Mouse (Mus musculus) hindbrain, embryonic 16.5 days (tissue): Measurements from ENCODE around the gene Olfr926. TPM values are rescaled to one million over a fixed set of nuclear protein-coding genes. Genes with fewer than 3 reads are reported as not detected.
"Not testable (repeated sequence)": the region's sequence is repeated elsewhere in the genome, so short reads cannot be mapped to it uniquely, and the experiment has no call there.

Experiments
- ATAC-seq: fragments of 200-750 bp; cut with Nextera tagmentation; 2 replicates; pipeline ENCODE4 v1.8.0; 2017; ENCODE audit warnings: moderate TSS enrichment, moderate library complexity
- H3K27ac ChIP-seq: fragments of 300-500 bp; sonication (generic); 2 replicates; pipeline ENCODE4 v1.5.1; 2014; ENCODE audit warnings: low read depth, mild to moderate bottlenecking, control low read depth, low read length, moderate library complexity
- H3K27me3 ChIP-seq: fragments of 300-500 bp; sonication (generic); replicated peaks from 2 replicates; pipeline ENCODE4 v1.6.1; 2014; ENCODE audit warnings: low read length; ENCODE audit not compliant: control insufficient read depth, insufficient read depth
- H3K36me3 ChIP-seq: fragments of 300-500 bp; sonication (generic); 2 replicates; pipeline ENCODE4 v1.6.1; 2014; ENCODE audit warnings: mild to moderate bottlenecking, low read length, moderate library complexity, mixed read lengths; ENCODE audit not compliant: control insufficient read depth, insufficient read depth
- H3K4me1 ChIP-seq: fragments of 300-500 bp; sonication (generic); 2 replicates; pipeline ENCODE4 v1.6.1; 2014; ENCODE audit warnings: low read depth, low read length; ENCODE audit not compliant: control insufficient read depth, insufficient read depth
- H3K4me2 ChIP-seq: fragments of 300-500 bp; sonication (generic); 2 replicates; pipeline ENCODE4 v1.6.1; 2014; ENCODE audit warnings: mild to moderate bottlenecking, low read length, control low read depth, moderate library complexity
- H3K4me3 ChIP-seq: fragments of 300-500 bp; sonication (generic); 2 replicates; pipeline ENCODE4 v1.5.1; 2014; ENCODE audit warnings: mild to moderate bottlenecking, low read length, control low read depth, moderate library complexity
- H3K9ac ChIP-seq: fragments of 300-500 bp; sonication (generic); 2 replicates; pipeline ENCODE4 v1.6.1; 2014; ENCODE audit warnings: low read depth, mild to moderate bottlenecking, control low read depth, low read length, moderate library complexity
- H3K9me3 ChIP-seq: fragments of 300-500 bp; sonication (generic); 2 replicates; pipeline ENCODE4 v1.6.1; 2014; ENCODE audit warnings: mild to moderate bottlenecking, low read length, moderate library complexity; ENCODE audit not compliant: control insufficient read depth
- WGBS: fragments of 180-500 bp; shearing (Covaris S2); extraction: QIAGEN DNeasy Blood & Tissue Kit; methylation state at CpG from one replicate; pipeline ENCODE4 v1.1.7; 2014; 5-methylcytosine and 5-hydroxymethylcytosine counted together
- polyA plus RNA-seq: library from polyadenylated mRNA; unstranded; fragments of >200 nt; fragmentation: Nextera tagmentation; extraction: Ambion mirVana; gene quantifications from 2 replicates; pipeline ENCODE4 v1.2.1, GENCODE M21; 2015

Olfr926 gene
- not detected in 2 replicates for polyA plus RNA-seq

DNA sequence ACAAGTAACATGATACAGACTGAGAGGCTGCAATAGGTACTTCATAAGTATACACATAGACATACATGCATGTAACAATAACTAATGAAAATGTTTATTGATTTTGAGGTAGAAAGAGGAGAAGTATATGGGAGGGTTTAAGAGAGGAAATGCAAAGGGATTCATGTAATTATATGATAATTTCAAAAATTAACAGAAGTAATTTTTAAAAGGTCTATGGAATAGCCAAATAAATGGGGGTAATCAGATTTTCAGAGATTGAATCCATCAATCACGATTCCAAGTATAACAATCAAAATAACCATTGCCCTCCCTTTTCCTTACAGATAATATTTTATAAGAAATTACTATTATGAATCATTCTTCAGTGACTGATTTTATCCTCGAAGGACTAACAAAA, at the start of gene Olfr926:
TSS of gene Olfr926 (plus strand) at position 301 of the 400 bp plus-strand sequence.
- no peak for ATAC-seq
- no peak within 1 kb of the TSS for H3K27ac ChIP-seq
- no peaks in the 10 kb centered on the region for H3K27me3 ChIP-seq
- no peak within 1 kb of the TSS for H3K4me3 ChIP-seq
- 89% methylated on average over 2 of the region's 2 CpGs for WGBS
- H3K4me1 ChIP-seq: no peaks in the 10 kb centered on the region
- no peak within 1 kb of the TSS for H3K9ac ChIP-seq
- H3K36me3 ChIP-seq: no peaks in the 10 kb centered on the region
- no peak within 1 kb of the TSS for H3K4me2 ChIP-seq
- H3K9me3 ChIP-seq: 0 out of 2 replicates have a peak, but pooled peaks cover 2% of the 10 kb centered on the region

DNA sequence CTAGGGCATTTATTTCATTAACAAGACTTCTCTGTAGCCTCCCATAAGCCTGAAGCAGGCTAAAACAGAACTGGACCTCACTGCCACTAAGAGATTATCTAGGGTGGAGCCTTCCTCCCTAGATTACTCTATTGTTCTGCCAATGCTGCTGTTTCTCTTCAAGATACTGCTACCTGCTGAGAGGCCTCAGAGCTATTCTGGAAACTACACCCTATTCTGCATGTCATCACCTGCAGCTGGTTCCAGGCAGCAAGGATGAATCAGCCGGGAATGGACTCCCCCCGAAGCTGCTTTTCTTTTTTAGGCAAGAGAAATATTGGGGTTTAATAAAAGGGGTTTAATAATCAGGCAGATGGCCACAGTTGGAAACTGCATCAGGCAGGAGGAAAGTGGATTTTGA, 43.9 kb upstream of the Olfr926 start:
- H3K27ac ChIP-seq: no peak overlapping the region
- H3K36me3 ChIP-seq: no peaks in the 10 kb centered on the region
- no peak overlapping the region for H3K4me3 ChIP-seq
- H3K27me3 ChIP-seq: no peaks in the 10 kb centered on the region
- H3K9me3 ChIP-seq: no peaks in the 10 kb centered on the region
- no peak for ATAC-seq
- no peak overlapping the region for H3K4me2 ChIP-seq
- H3K4me1 ChIP-seq: no peaks in the 10 kb centered on the region
- no peak overlapping the region for H3K9ac ChIP-seq
- 76% methylated on average over 2 of the region's 2 CpGs for WGBS

DNA sequence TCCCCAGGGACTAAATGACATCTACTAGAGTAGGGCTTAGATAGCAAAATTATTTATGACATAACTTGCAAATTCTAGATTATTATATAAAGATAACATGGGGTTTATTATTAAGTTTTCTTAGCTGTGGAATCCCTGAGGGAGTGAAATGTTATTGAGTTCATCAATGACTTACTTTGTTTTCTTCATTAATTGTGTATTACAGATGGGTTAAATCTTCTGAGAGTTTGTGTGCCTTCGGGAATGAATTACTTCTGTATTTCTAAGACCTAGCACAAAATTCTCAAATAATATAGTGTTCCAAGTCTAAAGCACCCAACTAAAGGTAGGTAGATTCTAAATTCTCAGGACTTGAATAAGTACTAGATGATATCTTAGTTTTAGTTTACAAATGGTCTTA, 32.8 kb upstream of the Olfr926 start, which contains the start of gene Olfr924:
TSS of gene Olfr924 (plus strand) at position 301 of the 400 bp plus-strand sequence.
- Histone ChIP-seq H3K4me3 (no peak within 1 kb of the TSS), H3K9ac (no peak within 1 kb of the TSS), H3K4me2 (no peak within 1 kb of the TSS), H3K4me1 (no peaks in the 10 kb centered on the region), H3K27ac (no peak within 1 kb of the TSS), H3K36me3 (no peaks in the 10 kb centered on the region), H3K27me3 (no peaks in the 10 kb centered on the region), H3K9me3 (no peaks in the 10 kb centered on the region)
- ATAC-seq: no peak
- 90% methylated on average over 1 of the region's 1 CpGs for WGBS

DNA sequence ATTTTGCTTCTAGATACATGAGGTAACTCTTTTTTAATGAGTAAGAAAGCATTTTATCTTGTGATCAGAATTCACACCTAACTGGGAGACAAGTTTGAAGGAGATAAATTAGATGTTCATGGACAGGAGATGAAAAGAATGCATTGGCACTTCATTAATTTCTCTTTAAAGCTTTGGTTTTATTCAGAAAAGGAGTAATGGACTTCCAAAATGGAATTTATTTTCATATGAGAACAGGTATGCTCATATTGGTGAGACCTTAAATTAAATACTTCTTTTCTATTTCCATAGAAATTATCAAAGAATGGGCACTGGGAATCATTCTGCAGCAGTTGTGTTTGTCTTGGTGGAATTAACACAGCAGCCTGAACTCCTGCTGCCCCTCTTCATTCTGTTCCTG, 22.2 kb upstream of the Olfr926 start, which contains the start of gene Olfr26:
TSS of gene Olfr26 (plus strand) at position 301 of the 400 bp plus-strand sequence.
- no peak for ATAC-seq
- H3K4me2 ChIP-seq: no peak within 1 kb of the TSS
- H3K9ac ChIP-seq: no peak within 1 kb of the TSS
- H3K4me1 ChIP-seq: no peaks in the 10 kb centered on the region
- no peak within 1 kb of the TSS for H3K4me3 ChIP-seq
- no peaks in the 10 kb centered on the region for H3K27me3 ChIP-seq
- H3K9me3 ChIP-seq: no peaks in the 10 kb centered on the region
- no peak within 1 kb of the TSS for H3K27ac ChIP-seq
- no peaks in the 10 kb centered on the region for H3K36me3 ChIP-seq

DNA sequence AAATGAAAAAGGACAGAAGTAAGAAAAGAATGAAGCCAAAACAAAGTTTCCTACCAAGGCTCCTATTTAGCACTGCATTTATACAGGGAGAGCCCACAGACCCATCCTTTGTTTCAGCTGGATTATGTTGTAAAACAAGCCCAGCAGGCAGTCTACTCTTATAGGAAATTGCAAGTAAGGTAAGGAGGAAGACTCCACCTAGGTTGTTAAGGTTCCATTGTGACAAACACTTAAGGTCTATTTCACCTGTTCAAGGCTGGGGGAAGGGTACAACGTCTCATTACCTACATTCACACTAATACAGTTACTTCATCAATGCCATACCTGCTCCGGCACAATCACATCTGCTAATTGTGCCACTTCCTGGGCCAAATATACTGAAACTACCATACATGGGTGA, 2.0 kb upstream of the Olfr926 start:
- H3K9ac ChIP-seq, H3K4me1 ChIP-seq, ATAC-seq, H3K4me2 ChIP-seq, H3K4me3 ChIP-seq, H3K27ac ChIP-seq, H3K9me3 ChIP-seq, H3K36me3 ChIP-seq, H3K27me3 ChIP-seq: not testable (repeated sequence)
- WGBS: 60% methylated on average over 2 of the region's 2 CpGs

Other genes with a start within 250 kb of the Olfr926 start
- gene Olfr916, start 217.3 kb upstream of the Olfr926 start, polyA plus RNA-seq: not detected in 2 replicates
- gene Olfr917, start 211.3 kb upstream of the Olfr926 start, polyA plus RNA-seq: not detected in 2 replicates
- gene Olfr918, start 202.5 kb upstream of the Olfr926 start, polyA plus RNA-seq: not detected in 2 replicates
- gene Olfr919, start 173.5 kb upstream of the Olfr926 start, polyA plus RNA-seq: not detected in 2 replicates
- gene Vwa5a, start 158.9 kb upstream of the Olfr926 start, polyA plus RNA-seq: 8.7 and 9.7 TPM in 2 replicates
- gene Olfr920, start 124.8 kb upstream of the Olfr926 start, polyA plus RNA-seq: not detected in 2 replicates
- not detected in 2 replicates for gene Olfr921, start 104.1 kb upstream of the Olfr926 start, polyA plus RNA-seq
- not detected in 2 replicates for gene Olfr922, start 62.5 kb upstream of the Olfr926 start, polyA plus RNA-seq
- gene Olfr923, start 50.6 kb upstream of the Olfr926 start, polyA plus RNA-seq: not detected in 2 replicates
- gene Olfr924, start 32.7 kb upstream of the Olfr926 start, polyA plus RNA-seq: not detected in 2 replicates
- gene Olfr26, start 22.1 kb upstream of the Olfr926 start, polyA plus RNA-seq: not detected in 2 replicates
- not detected in 2 replicates for gene Olfr930, start 52.7 kb downstream of the Olfr926 start, polyA plus RNA-seq
- not detected in 2 replicates for gene Olfr933, start 95.2 kb downstream of the Olfr926 start, polyA plus RNA-seq
- gene Olfr934, start 111.2 kb downstream of the Olfr926 start, polyA plus RNA-seq: not detected in 2 replicates
- not detected in 2 replicates for gene Olfr935, start 122.6 kb downstream of the Olfr926 start, polyA plus RNA-seq
- gene Olfr146, start 146.3 kb downstream of the Olfr926 start, polyA plus RNA-seq: not detected in 2 replicates
- gene Olfr937, start 187.8 kb downstream of the Olfr926 start, polyA plus RNA-seq: not detected in 2 replicates
- not detected in 2 replicates for gene Olfr938, start 201.8 kb downstream of the Olfr926 start, polyA plus RNA-seq